Mouse (Mus musculus): ENCODE results near the gene Cnpy3. TPM values are rescaled to one million over a fixed set of nuclear protein-coding genes. Genes with fewer than 3 reads are reported as not detected.

The Cnpy3 gene
- 189 and 315 TPM in 2 replicates for polyA plus RNA-seq (2012; ENCODE audit: low replicate concordance)

GRCm38 (mm10) chr17:46751794-46752556 lies at the start of gene Cnpy3:
TSS of gene Cnpy3 (minus strand) at chr17:46752214.

GRCm38 (mm10) chr17:46782341-46783221 lies 30.6 kb upstream of the Cnpy3 start, which contains the start of gene Rpl7l1:
TSS of gene Rpl7l1 (minus strand) at chr17:46782672.

GRCm38 (mm10) chr17:46772404-46773277 lies 20.6 kb upstream of the Cnpy3 start, which contains the start of gene 2310039H08Rik:
TSS of gene 2310039H08Rik (plus strand) at chr17:46772635.

GRCm38 (mm10) chr17:46763544-46763943 lies 11.5 kb upstream of the Cnpy3 start, which contains the start of gene Ptcra:
TSS of gene Ptcra (minus strand) at chr17:46763712.

GRCm38 (mm10) chr17:46728904-46729318 lies 23.1 kb downstream of the Cnpy3 start, which contains the start of gene Gnmt:
TSS of gene Gnmt (minus strand) at chr17:46729168.

GRCm38 (mm10) chr17:46710959-46711597 lies 40.9 kb downstream of the Cnpy3 start, which contains the start of gene Pex6:
TSS of gene Pex6 (plus strand) at chr17:46711463.

GRCm38 (mm10) chr17:46704887-46705835 lies 46.9 kb downstream of the Cnpy3 start, which contains the start of gene Ppp2r5d:
TSS of gene Ppp2r5d (minus strand) at chr17:46705111.

Other genes starting within 250 kb of the Cnpy3 start
- 13.9 and 26.4 TPM in 2 replicates for gene Cul9, start 205.8 kb downstream of the Cnpy3 start, polyA plus RNA-seq (2012; ENCODE audit: low replicate concordance)
- gene Srf, start 196.0 kb downstream of the Cnpy3 start, polyA plus RNA-seq (2012; ENCODE audit: low replicate concordance): 156 and 269 TPM in 2 replicates
- gene Ptk7, start 122.7 kb downstream of the Cnpy3 start, polyA plus RNA-seq (2012; ENCODE audit: low replicate concordance): 0.14 and 0.42 TPM in 2 replicates
- gene Klc4, start 106.2 kb downstream of the Cnpy3 start, polyA plus RNA-seq (2012; ENCODE audit: low replicate concordance): 18.7 and 38.4 TPM in 2 replicates
- 255 and 478 TPM in 2 replicates for gene Mrpl2, start 106.0 kb downstream of the Cnpy3 start, polyA plus RNA-seq (2012; ENCODE audit: low replicate concordance)
- 12.2 and 17.3 TPM in 2 replicates for gene Cul7, start 101.9 kb downstream of the Cnpy3 start, polyA plus RNA-seq (2012; ENCODE audit: low replicate concordance)
- gene Rrp36, start 77.9 kb downstream of the Cnpy3 start, polyA plus RNA-seq (2012; ENCODE audit: low replicate concordance): 23.1 and 32.5 TPM in 2 replicates
- 79.8 and 115 TPM in 2 replicates for gene Mea1, start 73.4 kb downstream of the Cnpy3 start, polyA plus RNA-seq (2012; ENCODE audit: low replicate concordance)
- 113 and 240 TPM in 2 replicates for gene Klhdc3, start 71.3 kb downstream of the Cnpy3 start, polyA plus RNA-seq (2012; ENCODE audit: low replicate concordance)
- gene Ppp2r5d, start 47.1 kb downstream of the Cnpy3 start, polyA plus RNA-seq (2012; ENCODE audit: low replicate concordance): 46.9 and 60.4 TPM in 2 replicates
- 42.8 and 56.8 TPM in 2 replicates for gene Pex6, start 40.8 kb downstream of the Cnpy3 start, polyA plus RNA-seq (2012; ENCODE audit: low replicate concordance)
- 0.85 and 1.8 TPM in 2 replicates for gene Gnmt, start 23.0 kb downstream of the Cnpy3 start, polyA plus RNA-seq (2012; ENCODE audit: low replicate concordance)
- 0.14 and 0.18 TPM in 2 replicates for gene Ptcra, start 11.5 kb upstream of the Cnpy3 start, polyA plus RNA-seq (2012; ENCODE audit: low replicate concordance)
- gene 2310039H08Rik, start 20.4 kb upstream of the Cnpy3 start, polyA plus RNA-seq (2012; ENCODE audit: low replicate concordance): 65.1 and 146 TPM in 2 replicates
- gene Rpl7l1, start 30.5 kb upstream of the Cnpy3 start, polyA plus RNA-seq (2012; ENCODE audit: low replicate concordance): 3.3 and 8.9 TPM in 2 replicates
- gene Bicral, start 106.3 kb upstream of the Cnpy3 start, polyA plus RNA-seq (2012; ENCODE audit: low replicate concordance): 34.9 and 36.9 TPM in 2 replicates
- 22.4 and 41.4 TPM in 2 replicates for gene Tbcc, start 138.5 kb upstream of the Cnpy3 start, polyA plus RNA-seq (2012; ENCODE audit: low replicate concordance)
- gene Prph2, start 158.2 kb upstream of the Cnpy3 start, polyA plus RNA-seq (2012; ENCODE audit: low replicate concordance): not detected in 2 replicates